Mouse (Mus musculus) embryonic facial prominence, embryonic 14.5 days (tissue): ENCODE data around the gene Dgat2. TPM values are rescaled to one million over a fixed set of nuclear protein-coding genes. Genes with fewer than 3 reads are reported as not detected.
A peak's percentile ranks its signal among the peaks of the same experiment; 100 is the strongest.

Experiments
- ATAC-seq: fragments of 200-750 bp; cut with Nextera tagmentation; 2 replicates; pipeline ENCODE4 v1.8.0; 2017; ENCODE audit warnings: low read depth, moderate number of reproducible peaks, moderate TSS enrichment
- DNase-seq: peaks from one replicate; pipeline ENCODE4 v3.0.0-alpha.2; 2015; ENCODE audit warnings: low spot score
- H3K27ac ChIP-seq: fragments of 300-500 bp; sonication (generic); replicated peaks from 2 replicates; pipeline ENCODE4 v1.5.1; 2014; ENCODE audit warnings: low read depth, mild to moderate bottlenecking, low read length, moderate library complexity
- H3K27me3 ChIP-seq: fragments of 300-500 bp; sonication (generic); replicated peaks from 2 replicates; pipeline ENCODE4 v1.6.1; 2014; ENCODE audit warnings: low read length; ENCODE audit not compliant: control insufficient read depth, insufficient read depth
- H3K36me3 ChIP-seq: fragments of 300-500 bp; sonication (generic); 2 replicates; pipeline ENCODE4 v1.6.1; 2014; ENCODE audit warnings: low read length, mixed read lengths; ENCODE audit not compliant: control insufficient read depth, insufficient read depth
- H3K4me1 ChIP-seq: fragments of 300-500 bp; sonication (generic); 2 replicates; pipeline ENCODE4 v1.6.1; 2014; ENCODE audit warnings: antibody characterized with exemption, low read length; ENCODE audit not compliant: control insufficient read depth, insufficient read depth
- H3K4me2 ChIP-seq: fragments of 300-500 bp; sonication (generic); 2 replicates; pipeline ENCODE4 v1.6.1; 2014; ENCODE audit warnings: low read depth, mild to moderate bottlenecking, low read length, moderate library complexity, mixed read lengths
- H3K4me3 ChIP-seq: fragments of 300-500 bp; sonication (generic); 2 replicates; pipeline ENCODE4 v1.5.1; 2014; ENCODE audit warnings: low read depth, mild to moderate bottlenecking, low read length
- H3K9ac ChIP-seq: fragments of 300-500 bp; sonication (generic); 2 replicates; pipeline ENCODE4 v1.6.1; 2014; ENCODE audit warnings: low read depth, mild to moderate bottlenecking, low read length, moderate library complexity, mixed read lengths
- H3K9me3 ChIP-seq: fragments of 300-500 bp; sonication (generic); 2 replicates; pipeline ENCODE4 v1.6.1; 2016; ENCODE audit warnings: low read length; ENCODE audit not compliant: control insufficient read depth
- WGBS: fragments of 180-500 bp; shearing (Covaris S2); extraction: QIAGEN DNeasy Blood & Tissue Kit; methylation state at CpG from one replicate; pipeline ENCODE4 v1.1.7; 2014; 5-methylcytosine and 5-hydroxymethylcytosine counted together
- polyA plus RNA-seq: library from polyadenylated mRNA; unstranded; fragments of >200 nt; fragmentation: Nextera tagmentation; extraction: Ambion mirVana; gene quantifications from 2 replicates; pipeline ENCODE4 v1.2.1, GENCODE M21; 2014

Gene Dgat2
- polyA plus RNA-seq, 1 experiment from 2014 or later: 38.6 TPM

DNA sequence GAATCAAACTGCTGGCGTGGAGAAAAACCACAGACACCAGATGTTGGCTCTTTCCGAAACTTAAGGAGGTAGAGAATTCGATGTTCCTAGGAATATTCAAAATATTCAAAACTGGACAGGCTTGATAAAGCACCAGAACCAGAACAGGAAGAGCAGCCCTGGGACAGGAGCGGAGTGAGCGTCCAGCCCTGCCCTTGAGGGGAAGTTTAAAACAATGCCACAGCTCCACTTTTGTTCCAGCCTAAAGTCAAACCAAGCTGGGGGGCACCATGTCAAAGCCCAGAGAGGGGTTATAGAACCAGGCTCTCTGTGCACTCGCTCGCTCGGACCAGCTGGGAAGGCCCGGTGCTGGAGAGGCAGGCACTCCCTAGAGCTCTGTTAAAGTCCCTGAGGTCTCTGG, 49.9 kb downstream of the Dgat2 start:
- Histone ChIP-seq H3K4me2 (no peak overlapping the region), H3K9me3 (no peaks in the 10 kb centered on the region), H3K27ac (peak overlapping the region; percentile 61), H3K9ac (no peak overlapping the region), H3K27me3 (no peaks in the 10 kb centered on the region), H3K4me3 (no peak overlapping the region), H3K36me3 (no peaks in the 10 kb centered on the region), H3K4me1 (peaks cover 17% of the 10 kb centered on the region)
- 71% methylated on average over 9 of the region's 9 CpGs for WGBS
- DNase-seq: no peak
- no peak for ATAC-seq

DNA sequence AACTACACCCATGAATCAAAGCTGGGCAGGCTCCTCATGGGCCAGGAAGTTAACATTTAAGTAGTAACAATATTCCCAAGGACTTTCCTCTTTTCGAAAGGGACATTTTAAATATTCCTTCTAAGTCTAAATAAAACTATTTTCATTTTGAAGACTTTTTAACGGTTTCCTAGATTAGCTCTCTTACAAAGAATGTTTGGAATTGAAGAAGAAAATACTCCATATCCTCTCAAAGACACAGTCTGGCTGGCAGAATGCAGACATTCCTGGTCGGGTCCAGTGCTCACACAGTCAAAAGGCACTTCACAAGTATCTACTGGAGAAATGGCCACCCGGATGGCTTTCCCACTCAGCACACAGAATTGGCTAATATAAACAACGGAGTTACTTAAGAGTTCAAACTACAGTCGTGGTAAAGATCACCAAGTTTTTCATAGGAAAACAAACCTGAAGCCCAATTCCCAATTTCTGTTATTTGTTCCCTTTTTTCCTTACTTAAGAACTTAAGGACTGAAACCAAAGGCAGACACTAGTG, 50.6 kb downstream of the Dgat2 start:
- no peaks in the 10 kb centered on the region for H3K36me3 ChIP-seq
- DNase-seq (no peak), ATAC-seq (no peak)
- H3K9me3 ChIP-seq: no peaks in the 10 kb centered on the region
- no peak overlapping the region for H3K9ac ChIP-seq
- no peak overlapping the region for H3K4me2 ChIP-seq
- 56% methylated on average over 6 of the region's 6 CpGs for WGBS
- H3K27me3 ChIP-seq: no peaks in the 10 kb centered on the region
- H3K27ac ChIP-seq: peak overlapping the region; percentile 61
- H3K4me1 ChIP-seq: peaks cover 19% of the 10 kb centered on the region
- H3K4me3 ChIP-seq: no peak overlapping the region

DNA sequence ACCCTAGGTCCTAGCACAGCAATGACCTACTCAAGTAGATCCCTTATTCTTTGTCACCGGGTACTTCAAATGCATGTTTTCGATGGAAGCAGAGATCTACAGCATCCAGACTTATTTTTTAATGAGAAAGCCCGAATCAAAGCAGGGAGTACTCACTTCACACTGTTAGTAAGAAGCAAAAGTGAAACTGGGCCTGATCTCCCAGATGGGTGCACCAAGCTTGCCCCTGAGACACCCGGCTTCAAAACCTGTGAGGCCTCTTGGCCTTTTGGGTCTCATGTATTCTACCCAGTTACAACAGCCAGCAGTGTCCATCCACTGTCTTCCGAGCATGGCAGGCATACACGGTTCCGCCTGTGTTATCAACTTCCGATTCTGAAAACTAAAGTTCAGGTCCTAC, 53.6 kb downstream of the Dgat2 start:
- 91% methylated on average over 8 of the region's 8 CpGs for WGBS
- H3K4me3 ChIP-seq: no peak overlapping the region
- H3K4me1 ChIP-seq: peaks cover 26% of the 10 kb centered on the region
- no peak overlapping the region for H3K4me2 ChIP-seq
- no peaks in the 10 kb centered on the region for H3K36me3 ChIP-seq
- no peaks in the 10 kb centered on the region for H3K27me3 ChIP-seq
- no peaks in the 10 kb centered on the region for H3K9me3 ChIP-seq
- DNase-seq (no peak), ATAC-seq (no peak)
- H3K9ac ChIP-seq: no peak overlapping the region
- H3K27ac ChIP-seq: no peak overlapping the region

DNA sequence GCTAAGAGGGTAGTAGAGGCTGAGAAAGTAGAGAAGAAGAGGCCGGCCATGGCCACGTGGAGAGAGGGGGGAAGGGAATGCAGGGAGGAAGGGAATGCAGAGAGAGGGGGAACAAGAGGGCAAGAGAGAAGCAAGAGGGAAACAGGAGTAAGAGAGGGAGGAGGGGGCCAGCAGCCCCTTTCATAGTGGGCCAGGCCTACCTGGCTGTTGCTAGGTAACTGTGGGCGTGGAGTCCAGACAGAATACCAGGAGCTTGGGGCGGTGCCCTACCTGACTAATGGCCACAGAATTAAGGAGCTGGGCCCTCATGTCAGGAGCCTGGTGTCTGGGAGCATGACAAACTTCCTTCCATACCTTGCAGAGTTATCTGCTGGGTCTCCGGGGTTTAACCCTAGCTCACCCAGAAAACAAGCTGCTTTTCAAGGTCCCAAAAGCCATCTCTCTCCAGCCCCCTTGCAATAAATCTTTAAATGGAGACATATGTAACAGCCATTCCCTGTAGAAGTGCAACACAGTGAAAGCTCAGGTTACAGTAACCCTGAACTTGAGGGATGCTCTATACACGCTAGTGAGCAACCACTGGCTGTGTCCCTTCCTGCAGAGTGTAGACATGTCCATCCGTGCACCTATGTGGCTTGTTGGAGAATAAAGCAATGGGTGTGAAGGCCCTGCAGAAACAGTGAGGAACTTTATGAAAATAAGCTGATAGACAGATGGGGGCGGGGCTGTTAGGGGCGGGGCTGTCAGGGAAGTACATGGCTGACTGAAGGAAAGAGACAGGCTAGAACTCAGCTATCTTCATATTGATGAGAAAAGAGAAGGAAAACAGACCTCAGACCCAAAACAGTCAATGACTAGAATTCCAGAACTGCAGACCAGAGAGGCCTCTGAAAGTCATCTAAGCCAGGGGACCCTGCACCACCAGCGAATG, 54.2 kb downstream of the Dgat2 start:
- Histone ChIP-seq H3K36me3 (no peaks in the 10 kb centered on the region), H3K27me3 (no peaks in the 10 kb centered on the region), H3K4me2 (0 out of 2 replicates have a peak overlapping the region, but pooled peaks have one; percentile 15), H3K4me3 (no peak overlapping the region), H3K9ac (0 out of 2 replicates have a peak overlapping the region, but pooled peaks have one; percentile 40), H3K27ac (peak overlapping the region; percentile 63; the same call in 1 of the 2 replicates), H3K4me1 (peaks cover 26% of the 10 kb centered on the region), H3K9me3 (no peaks in the 10 kb centered on the region)
- ATAC-seq (no peak; the same call in 1 of the 2 replicates), DNase-seq (peak; percentile 59)
- 31% methylated on average over 10 of the region's 10 CpGs for WGBS

DNA sequence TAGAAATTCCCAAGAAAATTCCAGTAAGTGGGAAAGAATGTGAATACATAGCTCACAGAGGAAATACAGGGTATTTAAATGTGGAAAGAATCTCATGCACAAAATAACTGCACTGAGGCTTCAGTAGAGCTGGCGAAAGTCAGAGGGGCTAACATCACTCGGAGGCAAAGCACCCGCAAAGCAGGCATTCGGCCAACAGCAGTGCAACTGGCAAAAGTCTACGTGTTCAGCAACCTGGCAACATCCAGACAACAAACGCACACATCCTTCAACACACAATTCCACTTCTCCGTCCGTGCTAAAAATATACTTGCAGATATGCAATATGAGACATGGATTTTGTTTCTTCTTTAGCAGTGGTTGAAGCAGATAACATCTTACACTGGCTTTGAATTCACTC, 56.5 kb downstream of the Dgat2 start:
- DNase-seq: peak; percentile 68
- Histone ChIP-seq H3K4me3 (no peak overlapping the region), H3K4me1 (peaks cover 19% of the 10 kb centered on the region), H3K36me3 (no peaks in the 10 kb centered on the region), H3K4me2 (no peak overlapping the region), H3K27ac (peak overlapping the region; percentile 29; the same call in 1 of the 2 replicates), H3K27me3 (no peaks in the 10 kb centered on the region), H3K9ac (no peak overlapping the region), H3K9me3 (no peaks in the 10 kb centered on the region)
- no peak for ATAC-seq
- WGBS: 51% methylated on average over 8 of the region's 8 CpGs

DNA sequence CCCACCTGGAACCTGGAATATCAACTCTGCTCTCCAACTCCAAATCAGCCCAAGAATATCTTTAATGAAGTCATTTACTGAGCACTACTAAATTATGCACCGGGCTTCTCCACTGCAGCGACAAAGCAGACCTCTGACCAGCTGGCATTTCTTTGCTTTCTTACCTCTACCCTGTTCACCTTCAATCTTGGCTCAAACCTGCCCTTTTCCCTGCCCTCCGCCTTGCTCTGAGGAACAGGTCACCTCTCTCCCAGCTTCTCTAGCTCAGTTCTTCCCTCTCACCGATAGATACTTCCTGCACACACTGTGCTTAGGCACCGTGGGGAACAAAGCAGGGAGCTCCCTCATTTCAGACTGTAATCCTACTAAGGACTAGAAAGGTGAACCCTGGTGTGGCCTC, 59.9 kb downstream of the Dgat2 start:
- DNase-seq (no peak), ATAC-seq (no peak)
- Histone ChIP-seq H3K27me3 (no peaks in the 10 kb centered on the region), H3K4me1 (peaks cover 10% of the 10 kb centered on the region; the same call in 1 of the 2 replicates), H3K27ac (no peak overlapping the region), H3K4me2 (no peak overlapping the region), H3K9me3 (no peaks in the 10 kb centered on the region), H3K36me3 (no peaks in the 10 kb centered on the region), H3K9ac (no peak overlapping the region), H3K4me3 (no peak overlapping the region)
- 67% methylated on average over 5 of the region's 5 CpGs for WGBS

DNA sequence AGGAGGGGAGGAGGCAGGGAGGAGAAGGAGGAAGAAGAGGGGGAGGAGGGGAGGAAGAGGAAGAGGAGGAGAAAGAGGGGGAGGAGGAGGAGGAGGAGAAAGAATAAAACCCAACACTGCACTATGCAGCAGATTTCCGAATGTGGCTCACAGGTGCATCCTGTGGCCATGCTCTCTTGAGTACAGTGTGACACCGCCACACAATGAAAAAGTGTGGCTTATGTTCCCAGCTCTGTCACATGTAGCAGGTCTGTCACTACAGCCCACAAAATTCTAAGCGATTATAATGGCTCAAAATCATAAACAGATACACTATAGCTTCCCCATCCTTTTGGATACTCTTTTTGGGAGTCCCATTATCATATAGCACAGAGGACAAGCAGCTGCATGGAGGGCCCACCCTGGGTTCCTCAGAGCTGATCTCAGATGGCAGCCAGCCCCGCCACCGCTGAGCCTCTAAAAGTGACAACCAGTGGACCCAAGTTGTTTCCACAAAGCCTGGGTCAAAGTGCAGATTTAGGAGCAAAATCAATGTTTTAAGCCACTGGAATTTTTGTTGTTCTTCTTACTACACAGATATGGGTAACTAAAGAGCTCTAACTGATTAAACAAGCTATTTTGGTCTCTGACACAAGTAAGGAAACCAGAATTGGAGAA, 61.5 kb downstream of the Dgat2 start:
- 81% methylated on average over 5 of the region's 5 CpGs for WGBS

DNA sequence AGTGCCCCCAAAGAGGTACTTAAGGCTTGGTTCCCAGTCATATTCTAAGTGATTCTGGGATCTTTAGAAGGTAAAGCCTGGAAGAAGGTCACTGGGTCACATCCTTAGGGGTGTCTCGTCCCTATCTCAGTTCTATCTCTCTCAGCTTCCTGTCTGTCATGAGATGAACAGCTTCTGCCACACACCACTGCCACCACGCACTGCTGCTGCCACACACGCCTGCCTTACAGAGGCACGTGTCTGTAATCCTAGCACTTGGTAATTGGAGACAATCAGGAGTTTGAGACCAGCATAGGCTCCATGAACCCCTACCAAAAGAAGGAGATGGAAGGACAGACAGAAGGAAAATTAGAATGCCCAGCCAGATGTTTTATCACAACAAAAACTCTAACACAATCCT, 62.4 kb downstream of the Dgat2 start:
- no peaks in the 10 kb centered on the region for H3K9me3 ChIP-seq
- ATAC-seq (no peak), DNase-seq (no peak)
- no peak overlapping the region for H3K27ac ChIP-seq
- H3K9ac ChIP-seq: no peak overlapping the region
- H3K4me3 ChIP-seq: no peak overlapping the region
- H3K27me3 ChIP-seq: no peaks in the 10 kb centered on the region
- H3K4me1 ChIP-seq: no peaks in the 10 kb centered on the region
- H3K4me2 ChIP-seq: no peak overlapping the region
- 0 out of 2 replicates have a peak, but pooled peaks cover 6% of the 10 kb centered on the region for H3K36me3 ChIP-seq
- 66% methylated on average over 4 of the region's 4 CpGs for WGBS

More for the DNA sequence above, 61.5 kb downstream of the Dgat2 start:
- H3K4me1 ChIP-seq: peaks cover 1% of the 10 kb centered on the region; the same call in 1 of the 2 replicates
- no peak overlapping the region for H3K4me3 ChIP-seq
- DNase-seq (no peak), ATAC-seq (no peak)
- H3K27ac ChIP-seq: no peak overlapping the region
- H3K9ac ChIP-seq: no peak overlapping the region
- no peak overlapping the region for H3K4me2 ChIP-seq
- no peaks in the 10 kb centered on the region for H3K27me3 ChIP-seq
- no peaks in the 10 kb centered on the region for H3K9me3 ChIP-seq
- H3K36me3 ChIP-seq: 0 out of 2 replicates have a peak, but pooled peaks cover under 1% of the 10 kb centered on the region
